Mouse (Mus musculus) stomach, postnatal 0 days (tissue): ENCODE results near the gene Gna12. TPM values are rescaled to one million over a fixed set of nuclear protein-coding genes. Genes with fewer than 3 reads are reported as not detected.

Experiments
- ATAC-seq: fragments of 200-750 bp; cut with Nextera tagmentation; 2 replicates; pipeline ENCODE4 v1.8.0; 2017; ENCODE audit not compliant: low FRiP score, low TSS enrichment
- DNase-seq: peaks from one replicate; pipeline ENCODE4 v3.0.0-alpha.2; 2016; ENCODE audit warnings: low spot score
- H3K27ac ChIP-seq: fragments of 300-500 bp; sonication (generic); replicated peaks from 2 replicates; pipeline ENCODE4 v1.5.1; 2014; ENCODE audit warnings: mild to moderate bottlenecking, control low read depth
- H3K27me3 ChIP-seq: fragments of 300-500 bp; sonication (generic); 2 replicates; pipeline ENCODE4 v1.6.1; 2014; ENCODE audit warnings: low read length; ENCODE audit not compliant: control insufficient read depth, insufficient read depth
- H3K36me3 ChIP-seq: fragments of 300-500 bp; sonication (generic); 2 replicates; pipeline ENCODE4 v1.6.1; 2014; ENCODE audit warnings: low read length, mixed read lengths; ENCODE audit not compliant: control insufficient read depth, insufficient read depth
- H3K4me1 ChIP-seq: fragments of 300-500 bp; sonication (generic); replicated peaks from 2 replicates; pipeline ENCODE4 v1.6.1; 2014; ENCODE audit warnings: antibody characterized with exemption; ENCODE audit not compliant: control insufficient read depth, insufficient read depth
- H3K4me2 ChIP-seq: fragments of 300-500 bp; sonication (generic); replicated peaks from 2 replicates; pipeline ENCODE4 v1.6.1; 2014; ENCODE audit warnings: low read depth, mild to moderate bottlenecking, control low read depth, moderate library complexity
- H3K4me3 ChIP-seq: fragments of 300-500 bp; sonication (generic); 2 replicates; pipeline ENCODE4 v1.5.1; 2014; ENCODE audit warnings: low read depth, low read length, control low read depth
- H3K9ac ChIP-seq: fragments of 300-500 bp; sonication (generic); 2 replicates; pipeline ENCODE4 v1.6.1; 2014; ENCODE audit warnings: mild to moderate bottlenecking, low read length, control low read depth, mixed read lengths
- H3K9me3 ChIP-seq: fragments of 300-500 bp; sonication (generic); 2 replicates; pipeline ENCODE4 v1.6.1; 2016; ENCODE audit warnings: low read length; ENCODE audit not compliant: control insufficient read depth
- CTCF ChIP-seq: IDR thresholded peaks from 2 replicates; pipeline ENCODE4 v1.5.1; 2016; ENCODE audit warnings: antibody characterized with exemption, low read depth, mild to moderate bottlenecking, moderate library complexity
- EP300 ChIP-seq: optimal IDR thresholded peaks from 2 replicates; pipeline ENCODE3; 2016; ENCODE audit warnings: antibody characterized with exemption
- WGBS: fragments of 180-500 bp; shearing (Covaris S2); extraction: QIAGEN DNeasy Blood & Tissue Kit; methylation state at CpG from one replicate; pipeline ENCODE4 v1.1.7; 2014; 5-methylcytosine and 5-hydroxymethylcytosine counted together
- polyA plus RNA-seq: library from polyadenylated mRNA; unstranded; fragments of >200 nt; fragmentation: Nextera tagmentation; extraction: Ambion mirVana; gene quantifications from 2 replicates; pipeline ENCODE4 v1.2.1, GENCODE M21; 2015

Gna12 gene
- polyA plus RNA-seq, 1 experiment from 2014 or later, result 19.6 TPM

GRCm38 (mm10) chr5:140826118-140826517, 4.1 kb downstream of the Gna12 start:
- Histone ChIP-seq H3K27me3 (no peaks in the 10 kb centered on the region), H3K4me1 (no peaks in the 10 kb centered on the region), H3K27ac (no peak overlapping the region), H3K36me3 (no peaks in the 10 kb centered on the region), H3K4me2 (no peak overlapping the region), H3K4me3 (no peak overlapping the region), H3K9me3 (no peaks in the 10 kb centered on the region), H3K9ac (no peak overlapping the region)
- TF ChIP-seq CTCF, result no peak
- WGBS, result 97% methylated on average over 1 of the region's 1 CpGs
- DNase-seq, result no peak
- no peak for ATAC-seq

GRCm38 (mm10) chr5:140824126-140824525, 6.1 kb downstream of the Gna12 start:
- Histone ChIP-seq H3K36me3 (no peaks in the 10 kb centered on the region), H3K9me3 (no peaks in the 10 kb centered on the region), H3K27ac (no peak overlapping the region), H3K9ac (no peak overlapping the region), H3K4me3 (no peak overlapping the region), H3K27me3 (no peaks in the 10 kb centered on the region), H3K4me1 (peaks cover 5% of the 10 kb centered on the region; the same call in 1 of the 2 replicates), H3K4me2 (no peak overlapping the region)
- DNase-seq, result no peak
- 52% methylated on average over 7 of the region's 7 CpGs for WGBS
- ATAC-seq, result no peak
- TF ChIP-seq CTCF, result no peak
- no peak for TF ChIP-seq EP300

- no peaks in the 10 kb centered on the region for H3K36me3 ChIP-seq
- no peak for DNase-seq
- H3K27ac ChIP-seq, result no peak overlapping the region
- 95% methylated on average over 2 of the region's 2 CpGs for WGBS
- no peaks in the 10 kb centered on the region for H3K27me3 ChIP-seq
- peaks cover 5% of the 10 kb centered on the region; the same call in 1 of the 2 replicates for H3K4me1 ChIP-seq
- no peak overlapping the region for H3K4me3 ChIP-seq
- no peak; the same call in 1 of the 2 replicates for ATAC-seq
- TF ChIP-seq EP300 (no peak), CTCF (no peak)
- no peak overlapping the region for H3K4me2 ChIP-seq
- H3K9ac ChIP-seq, result no peak overlapping the region
- H3K9me3 ChIP-seq, result no peaks in the 10 kb centered on the region
Observed at GRCm38 (mm10) chr5:140823386-140823785, 6.8 kb downstream of the Gna12 start.

GRCm38 (mm10) chr5:140821951-140822350, 8.3 kb downstream of the Gna12 start:
- no peak overlapping the region for H3K4me3 ChIP-seq
- H3K4me1 ChIP-seq, result peaks cover 5% of the 10 kb centered on the region; the same call in 1 of the 2 replicates
- WGBS, result 81% methylated on average over 4 of the region's 4 CpGs
- no peaks in the 10 kb centered on the region for H3K36me3 ChIP-seq
- no peak overlapping the region for H3K4me2 ChIP-seq
- H3K9me3 ChIP-seq, result no peaks in the 10 kb centered on the region
- H3K27me3 ChIP-seq, result no peaks in the 10 kb centered on the region
- no peak overlapping the region for H3K27ac ChIP-seq
- H3K9ac ChIP-seq, result no peak overlapping the region
- TF ChIP-seq EP300, result no peak
- no peak for DNase-seq
- ATAC-seq, result no peak

- DNase-seq, result no peak
- 85% methylated on average over 4 of the region's 4 CpGs for WGBS
- peaks cover 8% of the 10 kb centered on the region for H3K4me1 ChIP-seq
- no peak for ATAC-seq
- H3K9ac ChIP-seq, result no peak overlapping the region
- H3K4me2 ChIP-seq, result no peak overlapping the region
- no peak overlapping the region for H3K27ac ChIP-seq
- H3K36me3 ChIP-seq, result no peaks in the 10 kb centered on the region
- no peaks in the 10 kb centered on the region for H3K27me3 ChIP-seq
- TF ChIP-seq CTCF (no peak), EP300 (no peak)
- H3K9me3 ChIP-seq, result no peaks in the 10 kb centered on the region
- H3K4me3 ChIP-seq, result no peak overlapping the region
Observed at GRCm38 (mm10) chr5:140820539-140820938, 9.7 kb downstream of the Gna12 start.

GRCm38 (mm10) chr5:140819594-140819993, 10.6 kb downstream of the Gna12 start:
- WGBS, result 51% methylated on average over 4 of the region's 4 CpGs
- Histone ChIP-seq H3K27me3 (no peaks in the 10 kb centered on the region), H3K4me2 (no peak overlapping the region), H3K4me1 (peaks cover 12% of the 10 kb centered on the region), H3K9me3 (no peaks in the 10 kb centered on the region), H3K36me3 (no peaks in the 10 kb centered on the region), H3K4me3 (no peak overlapping the region), H3K27ac (no peak overlapping the region), H3K9ac (no peak overlapping the region)
- DNase-seq, result no peak
- TF ChIP-seq EP300 (no peak), CTCF (no peak)
- ATAC-seq, result no peak
